Mouse (Mus musculus): Measurements from ENCODE around the gene Stx11.

DNA sequence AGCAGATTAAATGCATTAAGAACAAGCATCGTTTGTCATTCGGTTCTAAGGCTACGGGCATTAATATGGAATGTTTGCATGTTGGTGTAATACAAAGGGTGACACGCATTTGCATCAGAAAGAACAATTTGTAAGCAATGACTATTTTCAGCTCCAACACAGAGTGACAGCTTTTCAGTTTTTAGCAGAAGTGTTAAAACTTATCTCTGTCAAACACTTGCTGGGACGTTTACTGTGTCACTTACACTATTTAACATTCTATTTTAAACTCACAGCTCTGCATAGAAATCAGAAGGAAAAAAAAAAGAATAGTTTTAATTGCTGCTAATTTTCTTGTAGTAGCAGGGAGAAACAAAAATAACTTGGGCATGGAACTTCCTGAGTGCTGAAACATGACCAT lies 22.4 kb upstream of the Stx11 start:
- TF ChIP-seq CTCF (IDR thresholded peaks at IDR 0.05; ENCODE audit: low read depth, low read length), result no peak
- no peak for TF ChIP-seq GATA1 (IDR thresholded peaks at IDR 0.05; ENCODE audit: borderline replicate concordance, low read length)
- peak; percentile 35 for TF ChIP-seq TAL1 (conservative IDR thresholded peaks at IDR 0.05; ENCODE audit: low read depth, low read length)

Data from G1E (cell line).